Mouse (Mus musculus) stomach, postnatal 0 days (tissue): Measurements from ENCODE around the gene Cenpk.
"Not testable (repeated sequence)": the region's sequence is repeated elsewhere in the genome, so short reads cannot be mapped to it uniquely, and the experiment has no call there.

ENCODE experiments used
- CTCF ChIP-seq: IDR thresholded peaks from 2 replicates; pipeline ENCODE4 v1.5.1; 2016; ENCODE audit warnings: antibody characterized with exemption, low read depth, mild to moderate bottlenecking, moderate library complexity
- EP300 ChIP-seq: optimal IDR thresholded peaks from 2 replicates; pipeline ENCODE3; 2016; ENCODE audit warnings: antibody characterized with exemption

GRCm38 (mm10) chr13:104195891-104196290 lies 32.5 kb upstream of the Cenpk start:
- TF ChIP-seq CTCF, EP300: not testable (repeated sequence)
